Mouse (Mus musculus): Measurements from ENCODE around the gene Proca1.
A peak's percentile ranks its signal among the peaks of the same experiment; 100 is the strongest.
"Not testable (repeated sequence)": the region's sequence is repeated elsewhere in the genome, so short reads cannot be mapped to it uniquely, and the experiment has no call there.

Proca1 gene

DNA sequence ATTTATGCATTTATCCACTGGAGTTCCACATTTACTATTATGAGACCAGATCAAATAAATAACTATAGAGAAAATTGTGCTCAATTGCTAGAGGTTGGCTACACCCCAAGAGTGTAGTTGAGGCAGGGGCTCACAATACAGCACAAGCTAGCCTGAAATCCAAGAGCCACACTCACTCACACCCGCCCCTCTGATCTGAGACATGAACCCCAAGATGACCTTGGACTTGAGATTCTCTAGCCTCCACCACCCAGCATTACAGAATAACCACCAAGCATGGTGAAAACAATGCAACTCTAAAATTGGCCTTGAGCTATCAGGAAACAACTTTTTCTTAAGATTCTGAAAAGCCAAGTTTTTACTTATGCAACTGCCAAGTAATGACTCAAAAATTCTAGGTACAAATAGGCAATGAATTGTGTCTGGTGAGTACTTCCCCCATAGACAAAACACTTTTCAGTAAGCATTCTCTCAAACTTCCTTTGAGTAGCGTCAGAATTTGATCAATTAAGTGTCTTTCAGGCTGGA lies 11.3 kb upstream of the Proca1 start:
- DNase-seq (ENCODE audit: low read depth, low spot score) = no peak

DNA sequence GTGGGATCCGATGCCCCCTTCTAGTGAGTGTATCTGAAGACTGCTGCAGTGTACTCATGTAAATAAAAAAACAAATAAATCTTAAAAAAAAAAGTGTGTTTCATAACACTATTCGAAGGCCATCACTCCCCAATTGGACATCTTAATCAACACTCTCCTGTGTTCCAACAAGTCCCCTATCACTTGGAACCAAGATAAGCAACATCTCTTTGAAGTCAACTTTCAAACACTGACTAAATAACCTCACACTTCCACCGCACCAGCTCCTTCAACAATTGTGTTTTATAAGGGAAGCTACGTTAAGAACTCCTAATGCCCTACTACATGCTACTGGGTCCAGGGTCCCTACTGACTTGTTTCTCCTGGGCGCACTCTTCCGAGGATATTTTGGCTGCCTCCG lies 10.7 kb upstream of the Proca1 start:
- DNase-seq (ENCODE audit: low read depth, low spot score) = no peak

DNA sequence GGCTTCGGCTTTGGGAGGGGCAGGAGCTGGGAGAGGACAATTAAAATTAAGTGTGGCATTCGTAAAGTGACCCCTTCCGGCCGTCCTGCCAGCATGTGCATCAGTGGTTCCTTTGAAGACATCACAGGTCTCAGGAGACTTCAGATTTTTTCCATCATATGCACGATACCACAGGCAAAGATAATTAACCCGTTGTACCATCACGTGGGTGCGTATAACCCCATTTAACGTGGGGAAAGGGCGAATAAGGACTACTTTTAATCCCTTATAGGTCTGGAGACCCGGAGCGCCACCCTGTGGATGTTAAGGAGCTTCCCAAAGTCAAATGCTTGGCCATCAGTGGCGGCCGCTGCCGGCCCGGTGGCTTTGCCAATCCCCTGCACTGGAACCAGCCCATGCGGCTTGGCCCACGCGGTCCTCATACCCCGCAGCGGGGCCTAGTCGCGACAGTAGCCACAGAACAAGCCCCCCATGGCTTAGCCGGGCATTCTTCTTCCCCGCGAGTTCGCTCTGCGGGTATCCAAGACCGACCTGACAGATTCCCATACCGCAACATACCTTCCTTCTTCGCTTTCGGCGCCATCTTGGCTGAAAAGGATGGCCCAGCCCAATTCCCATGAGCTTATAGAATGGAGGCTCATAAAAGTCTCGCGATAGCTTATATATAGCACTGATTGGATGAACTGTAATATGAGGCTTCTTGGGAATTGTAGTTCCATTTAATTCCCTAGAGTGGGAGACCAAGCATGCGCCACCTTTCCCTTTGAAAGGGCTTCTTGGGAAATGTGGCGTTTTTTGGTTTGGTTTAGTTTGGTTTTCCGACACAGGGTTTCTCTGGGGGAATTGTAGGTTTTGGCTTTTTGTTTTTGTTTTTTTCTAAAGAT lies 10.0 kb upstream of the Proca1 start, which contains the start of gene Rpl23a:
Rpl23a (minus strand) TSS at position 624 of the 884 bp plus-strand sequence.
- DNase-seq (ENCODE audit: low read depth, low spot score) = peak; percentile 83

DNA sequence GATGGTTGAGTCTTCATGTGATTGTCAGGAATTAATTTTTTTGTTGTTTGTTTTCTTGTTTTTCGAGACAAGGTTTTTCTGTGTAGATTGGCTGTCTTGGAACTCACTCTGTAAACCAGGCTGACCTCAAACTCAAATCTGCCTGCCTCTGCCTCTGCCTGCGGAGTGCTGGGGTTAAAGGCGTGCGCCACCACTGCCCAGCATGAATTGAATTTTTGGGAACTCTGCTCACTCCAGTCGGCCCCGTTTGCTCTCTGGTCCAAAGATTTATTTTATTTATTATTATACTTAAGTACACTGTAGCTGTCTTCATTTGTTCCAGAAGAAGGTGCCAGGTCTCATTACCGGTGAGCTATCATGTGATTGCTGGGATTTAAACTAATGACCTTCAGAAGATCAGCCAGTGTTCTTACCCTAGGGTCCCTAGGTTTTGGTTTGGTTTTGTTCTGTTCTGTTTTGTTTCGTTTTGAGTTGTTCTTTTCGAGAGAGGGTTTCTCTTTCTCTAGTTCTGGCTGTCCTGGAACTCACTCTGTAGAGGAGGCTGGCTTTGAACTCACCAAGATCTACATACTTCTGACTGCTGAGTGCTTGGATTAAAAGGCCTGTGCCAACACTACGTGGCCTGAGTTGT lies 9.2 kb upstream of the Proca1 start:
- no peak for DNase-seq (ENCODE audit: low read depth, low spot score)

DNA sequence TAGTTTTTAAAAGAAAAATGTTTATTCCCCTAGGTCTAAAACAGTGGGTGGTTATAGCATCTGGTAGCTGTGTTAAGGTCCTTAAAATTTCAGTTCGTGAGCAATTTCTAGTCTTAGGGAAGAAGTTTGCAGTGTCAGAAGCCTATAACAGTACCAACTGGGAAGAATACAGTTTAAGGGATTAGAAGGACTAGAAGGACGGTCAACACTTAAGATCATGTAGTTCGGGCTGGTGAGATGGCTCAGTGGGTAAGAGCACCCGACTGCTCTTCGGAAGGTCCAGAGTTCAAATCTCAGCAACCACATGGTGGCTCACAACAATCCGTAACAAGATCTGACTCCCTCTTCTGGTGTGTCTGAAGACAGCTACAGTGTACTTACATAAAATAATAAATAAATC lies 8.5 kb upstream of the Proca1 start:
- not testable (repeated sequence) for DNase-seq (ENCODE audit: low read depth, low spot score)

DNA sequence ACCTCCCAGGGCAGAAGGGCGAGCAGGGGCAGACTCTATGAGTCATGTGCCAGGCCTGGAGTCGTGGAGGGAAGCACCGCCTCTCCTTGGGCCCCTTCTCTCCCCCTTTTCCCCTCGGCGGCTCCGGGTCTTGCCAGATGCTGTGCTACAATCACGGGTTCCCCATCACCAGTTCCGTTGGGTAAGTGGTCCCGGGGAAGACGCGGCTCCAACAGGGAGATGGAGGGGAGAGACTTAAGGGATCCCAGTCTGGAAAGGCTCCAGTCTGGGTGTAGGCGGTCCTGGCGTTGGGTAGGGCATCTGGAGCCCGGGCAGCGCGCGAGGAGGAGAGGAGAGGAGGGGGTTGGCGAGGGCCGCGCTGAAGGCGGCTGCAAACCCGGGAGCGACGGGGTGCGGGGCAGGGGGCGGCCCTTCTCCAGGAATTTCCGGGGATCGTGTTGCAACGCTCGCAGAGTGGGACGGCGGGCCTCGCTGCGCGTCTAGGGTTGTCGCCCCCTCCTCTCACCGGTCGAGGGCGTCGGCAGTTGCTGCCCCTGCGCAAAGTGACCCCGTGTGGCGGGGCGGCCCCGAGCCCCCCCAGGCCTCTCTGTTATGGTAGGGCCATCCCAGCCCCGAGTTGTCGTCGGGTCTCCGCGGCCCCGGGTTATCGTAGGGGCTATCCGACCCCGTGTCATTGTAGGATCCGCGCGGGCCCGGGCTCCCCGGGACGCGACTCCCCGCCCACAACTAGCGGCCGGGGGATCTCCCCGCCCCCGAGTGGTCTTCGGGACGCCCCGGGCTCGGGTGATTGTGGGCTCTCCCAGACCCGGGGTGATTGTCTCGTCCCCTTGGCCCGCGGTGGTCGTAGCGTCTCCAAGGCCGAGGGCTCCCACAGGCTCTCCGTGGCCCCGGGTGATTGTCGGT lies 4.6 kb upstream of the Proca1 start, which contains the start of gene Rab34:
Rab34 (plus strand) TSS at position 100 of the 903 bp plus-strand sequence.
- no peak for DNase-seq (ENCODE audit: low read depth, low spot score)

DNA sequence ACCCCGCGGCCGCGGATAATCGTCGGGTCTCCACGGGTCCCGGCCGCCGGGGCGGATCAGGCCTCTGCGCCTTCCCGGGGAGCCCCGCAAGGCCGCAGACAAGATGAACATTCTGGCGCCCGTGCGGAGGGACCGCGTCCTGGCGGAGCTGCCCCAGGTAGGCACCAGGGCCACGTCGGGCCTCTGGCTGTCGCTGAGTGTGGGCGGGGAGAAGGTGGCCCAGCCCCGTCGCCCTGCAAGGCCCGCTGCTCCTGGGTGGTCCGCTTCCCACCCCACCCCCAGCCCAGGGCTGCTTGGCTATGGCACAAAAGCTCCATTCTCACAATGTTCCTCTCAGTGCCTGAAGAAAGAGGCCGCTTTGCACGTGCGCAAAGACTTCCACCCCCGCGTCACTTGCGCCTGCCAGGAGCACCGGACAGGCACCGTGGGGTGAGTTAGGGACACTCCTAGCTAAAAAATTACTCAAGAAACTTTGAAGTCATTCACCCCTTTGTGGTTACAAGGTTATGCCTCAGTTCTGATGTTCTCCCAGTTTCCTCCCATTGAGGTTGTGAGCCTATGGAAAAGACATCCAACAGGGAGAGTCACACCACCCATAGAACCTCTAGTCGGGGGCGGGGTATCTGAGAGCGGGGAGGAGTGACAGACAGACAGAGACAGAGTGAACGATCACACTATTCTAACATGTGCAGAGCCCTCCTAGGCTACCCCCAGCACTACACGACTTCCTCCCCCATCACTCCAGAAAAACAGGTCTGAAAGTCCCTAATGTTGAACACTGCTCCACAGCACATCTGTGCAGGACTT lies 3.8 kb upstream of the Proca1 start:
- DNase-seq (ENCODE audit: low read depth, low spot score) = no peak

DNA sequence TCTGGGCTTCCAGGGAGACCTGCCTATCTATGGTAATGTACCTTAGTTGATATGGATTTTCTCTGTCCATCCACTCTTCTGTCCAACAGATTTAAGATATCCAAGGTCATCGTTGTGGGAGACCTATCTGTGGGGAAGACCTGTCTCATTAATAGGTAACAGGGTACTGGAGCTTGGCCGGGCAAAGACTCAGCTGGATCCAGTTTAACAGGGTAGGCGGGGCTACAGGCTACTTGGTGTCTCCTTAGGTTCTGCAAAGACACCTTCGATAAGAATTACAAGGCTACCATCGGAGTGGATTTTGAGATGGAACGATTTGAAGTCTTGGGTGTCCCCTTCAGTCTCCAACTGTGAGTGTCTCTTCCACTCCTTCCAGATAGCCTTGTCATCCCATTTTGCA lies 3.2 kb upstream of the Proca1 start:
- DNase-seq (ENCODE audit: low read depth, low spot score) = no peak

DNA sequence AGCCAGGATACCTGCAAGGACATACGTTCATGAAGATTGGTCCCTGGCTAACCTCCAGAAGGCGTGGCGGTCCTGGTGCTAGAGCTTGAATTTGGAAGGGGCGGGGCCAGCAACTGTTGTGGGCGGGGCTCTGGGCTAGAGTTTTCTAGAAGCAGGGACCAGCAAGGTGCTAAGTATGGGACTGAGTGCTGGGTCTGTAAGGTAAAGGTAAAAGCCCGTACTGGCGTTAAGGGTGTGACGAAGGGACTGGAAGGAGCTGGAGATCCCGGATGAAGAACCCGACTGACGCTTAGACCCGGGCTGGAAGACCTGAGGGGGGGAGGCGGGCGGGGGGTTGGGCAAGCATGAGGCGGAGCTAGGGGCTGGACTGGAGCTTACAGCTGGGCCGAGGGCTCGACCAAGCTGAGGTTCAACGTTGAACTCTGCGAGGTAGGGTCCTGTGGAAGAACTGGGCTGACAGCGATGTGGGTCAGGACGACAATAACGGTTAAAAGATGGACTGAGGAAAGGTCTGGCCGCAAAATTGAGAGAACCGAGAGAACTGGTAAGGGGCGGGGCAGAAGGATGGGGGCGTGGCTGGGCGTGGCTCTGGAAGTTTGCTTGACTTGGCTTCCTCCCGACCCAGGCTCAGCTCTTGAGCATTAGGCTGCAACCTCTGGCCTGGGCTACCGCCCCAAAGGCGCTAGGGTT lies 1.4 kb downstream of the Proca1 start:
- no peak for DNase-seq (ENCODE audit: low read depth, low spot score)

DNA sequence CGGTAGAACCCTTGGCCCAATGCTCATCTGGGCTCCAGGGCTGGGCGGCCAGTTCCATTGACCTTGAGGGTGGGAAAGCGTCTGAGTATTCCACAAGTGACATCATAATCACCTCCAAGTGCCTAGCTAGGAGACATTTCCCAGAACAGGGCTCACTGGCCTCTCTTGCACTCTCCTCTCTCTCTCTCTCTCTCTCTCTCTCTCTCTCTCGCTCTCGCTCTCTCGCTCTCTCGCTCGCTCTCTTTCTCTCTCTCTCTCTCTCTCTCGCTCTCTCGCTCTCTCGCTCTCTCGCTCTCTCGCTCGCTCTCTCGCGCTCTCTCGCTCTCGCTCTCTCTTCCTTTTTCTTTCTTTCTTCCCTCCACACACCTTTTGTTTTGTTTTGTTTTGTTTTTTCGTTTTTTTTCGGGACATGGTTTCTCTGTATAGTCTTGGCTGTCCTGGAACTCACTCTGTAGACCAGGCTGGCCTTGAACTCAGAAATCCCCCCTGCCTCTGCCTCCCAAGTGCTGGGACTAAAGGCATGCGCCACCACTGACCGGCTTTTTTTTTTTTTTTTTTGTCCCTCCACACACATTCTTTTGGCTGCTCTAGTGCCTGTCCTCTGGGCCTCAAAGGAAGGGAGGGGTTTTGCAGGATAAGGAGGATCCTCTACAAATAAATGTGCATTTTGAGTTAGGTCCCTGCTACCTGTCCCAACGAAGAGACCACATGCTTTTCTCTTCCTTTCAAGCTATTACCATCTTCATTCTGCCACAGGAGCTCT lies 2.1 kb downstream of the Proca1 start:
- DNase-seq (ENCODE audit: low read depth, low spot score) = no peak

DNA sequence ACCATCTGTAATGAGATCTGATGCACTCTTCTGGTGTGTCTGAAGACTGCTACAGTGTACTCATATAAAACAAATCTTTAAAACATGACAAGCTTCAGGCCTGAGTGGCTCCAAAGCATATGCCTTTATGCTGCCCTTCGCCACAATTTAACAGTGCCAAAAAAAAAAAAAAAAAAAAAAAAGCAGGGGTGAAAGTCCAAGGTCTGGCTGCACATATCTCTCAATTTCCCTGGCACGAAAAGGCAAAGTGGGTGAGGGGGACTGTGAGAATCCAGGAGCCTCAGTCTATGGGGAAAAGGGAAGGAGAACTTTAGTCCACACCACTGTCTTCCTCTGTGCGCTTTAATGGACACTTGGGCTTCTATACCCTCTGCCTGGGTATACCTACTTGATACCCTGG lies 9.2 kb downstream of the Proca1 start:
- DNase-seq (ENCODE audit: low read depth, low spot score) = no peak

DNA sequence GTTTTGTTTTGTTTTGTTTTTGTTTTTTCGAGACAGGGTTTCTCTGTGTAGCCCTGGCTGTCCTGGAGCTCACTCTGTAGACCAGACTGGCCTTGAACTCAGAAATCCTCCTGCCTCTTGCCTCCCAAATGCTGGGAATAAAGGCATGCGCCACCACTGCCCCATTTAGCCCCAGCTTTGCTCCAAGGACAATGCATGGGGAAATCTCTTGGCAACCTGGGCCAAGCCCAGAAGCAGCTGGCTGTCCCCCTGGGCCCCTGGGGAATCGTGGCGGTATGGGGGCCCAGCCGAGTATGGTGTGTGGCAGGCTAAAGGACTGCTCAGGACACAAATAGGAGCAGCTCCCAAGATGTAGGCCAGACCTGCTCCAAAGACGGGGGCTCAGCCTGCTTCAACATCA lies 11.1 kb downstream of the Proca1 start:
- no peak for DNase-seq (ENCODE audit: low read depth, low spot score)

DNA sequence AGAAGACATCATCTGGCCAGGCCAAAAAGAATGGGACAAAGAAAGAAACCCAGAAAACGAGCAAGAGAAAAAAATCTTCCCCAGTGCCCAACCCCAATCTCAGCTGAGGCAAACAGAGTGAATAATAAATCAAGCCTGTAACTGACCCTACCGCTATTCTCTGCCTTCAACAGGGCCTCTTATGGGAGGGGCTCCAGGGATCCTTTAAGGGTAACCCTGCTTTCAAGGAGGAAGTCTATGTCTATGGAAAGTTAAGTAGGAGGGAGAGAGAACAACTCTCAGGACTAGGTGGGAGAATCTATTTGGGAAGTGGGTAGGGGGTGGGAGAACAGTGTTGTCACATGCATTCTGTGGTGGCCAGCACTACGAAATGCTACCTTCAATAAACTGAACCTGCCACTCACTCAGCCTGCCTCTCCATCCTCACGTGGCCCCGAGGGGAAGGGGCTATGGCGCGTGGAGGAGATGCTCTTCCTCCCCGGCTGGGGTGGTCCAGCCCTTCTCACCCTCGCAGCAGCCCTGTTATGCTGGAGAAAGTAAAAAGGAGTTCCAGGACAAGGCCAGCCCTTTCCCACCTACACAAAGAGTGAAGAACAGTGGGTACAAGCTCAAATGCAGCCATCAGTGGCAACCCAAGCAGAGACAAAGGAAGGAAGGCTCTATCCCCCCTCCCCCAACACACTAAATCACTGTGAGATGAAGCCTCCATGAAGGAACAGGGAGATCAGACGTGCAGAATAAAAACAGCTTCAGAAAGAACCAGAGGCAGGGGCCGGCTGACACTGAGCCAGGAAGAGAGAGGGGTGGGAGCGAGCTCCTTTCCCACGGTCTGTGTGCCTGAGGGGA lies 12.4 kb downstream of the Proca1 start:
- DNase-seq (ENCODE audit: low read depth, low spot score) = no peak

DNA sequence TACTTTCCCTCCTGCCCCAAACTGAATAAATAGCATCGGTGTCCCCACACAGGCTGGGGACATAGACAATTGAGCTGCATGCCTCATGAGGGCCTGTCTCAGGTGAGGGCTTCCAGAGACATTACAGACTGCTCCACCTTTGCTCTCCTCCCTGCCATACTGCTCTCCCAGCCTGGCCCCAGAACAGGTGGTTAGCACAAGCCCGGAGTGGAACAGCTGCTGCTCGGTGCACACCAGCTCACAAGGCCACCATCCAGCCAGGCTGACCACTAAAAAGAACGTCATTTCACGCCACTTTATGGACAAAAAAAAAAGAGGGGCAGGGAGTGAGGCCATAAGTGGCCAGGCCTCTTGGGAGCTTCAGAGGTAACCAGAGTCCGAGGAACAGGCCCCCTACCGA lies 14.0 kb downstream of the Proca1 start:
- no peak for DNase-seq (ENCODE audit: low read depth, low spot score)

DNA sequence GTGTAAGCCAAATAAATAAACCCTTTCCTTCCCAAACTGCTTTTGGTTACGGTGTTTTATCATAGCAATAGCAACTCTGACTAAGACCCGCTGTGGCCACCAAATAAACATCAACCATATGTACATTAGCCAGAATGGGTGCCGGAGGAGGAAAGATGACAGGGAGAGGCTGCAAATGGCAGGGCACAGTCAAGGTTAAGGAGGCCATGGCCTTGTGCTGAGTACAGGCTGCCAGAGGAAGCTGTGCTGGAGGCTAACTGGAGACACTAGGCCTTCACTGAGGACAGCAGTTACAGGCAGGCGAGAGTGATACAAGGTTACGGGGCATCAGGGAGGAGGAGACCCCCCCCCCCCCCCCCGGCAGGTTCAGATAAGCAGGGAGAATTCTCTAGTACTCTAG lies 16.7 kb downstream of the Proca1 start:
- no peak for DNase-seq (ENCODE audit: low read depth, low spot score)

DNA sequence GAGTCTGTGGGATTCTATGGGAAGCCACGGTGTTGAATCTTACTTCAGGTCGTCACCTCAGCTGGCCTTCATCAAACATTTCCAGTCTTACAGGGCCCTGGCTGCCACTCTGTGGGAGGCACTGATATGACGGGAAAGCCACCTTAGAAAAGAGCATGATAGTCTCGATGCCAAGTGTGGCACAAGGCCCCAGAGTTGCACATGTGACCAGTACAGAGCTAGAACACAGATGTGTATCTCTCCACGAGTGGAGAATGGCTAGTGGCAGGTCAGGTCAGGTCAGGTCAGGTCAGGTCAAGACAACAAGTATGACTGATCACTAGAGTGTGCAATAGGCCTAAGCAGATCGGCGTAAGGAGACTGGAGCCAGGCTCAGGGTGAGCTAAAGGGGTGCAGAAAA lies 17.4 kb downstream of the Proca1 start:
- no peak for DNase-seq (ENCODE audit: low read depth, low spot score)

DNA sequence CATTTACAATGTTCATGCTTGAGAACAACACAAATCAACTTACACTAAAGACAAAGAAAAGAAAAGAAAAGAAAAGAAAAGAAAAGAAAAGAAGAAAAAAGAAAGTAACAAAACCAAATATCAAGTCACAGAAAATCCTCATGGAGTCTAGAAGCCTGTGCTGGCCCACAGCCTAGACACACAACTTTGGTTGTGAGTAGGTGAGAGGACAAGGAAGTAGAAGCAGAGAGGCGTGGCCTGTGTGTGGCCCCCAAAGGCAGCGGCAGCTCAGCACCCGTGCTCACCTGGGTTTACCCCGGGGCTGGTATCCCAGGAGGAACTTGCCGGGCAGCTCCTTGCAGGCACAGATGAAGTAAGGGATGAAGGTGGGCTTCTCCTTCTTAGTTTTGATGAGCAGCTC lies 18.3 kb downstream of the Proca1 start:
- DNase-seq (ENCODE audit: low read depth, low spot score) = no peak

DNA sequence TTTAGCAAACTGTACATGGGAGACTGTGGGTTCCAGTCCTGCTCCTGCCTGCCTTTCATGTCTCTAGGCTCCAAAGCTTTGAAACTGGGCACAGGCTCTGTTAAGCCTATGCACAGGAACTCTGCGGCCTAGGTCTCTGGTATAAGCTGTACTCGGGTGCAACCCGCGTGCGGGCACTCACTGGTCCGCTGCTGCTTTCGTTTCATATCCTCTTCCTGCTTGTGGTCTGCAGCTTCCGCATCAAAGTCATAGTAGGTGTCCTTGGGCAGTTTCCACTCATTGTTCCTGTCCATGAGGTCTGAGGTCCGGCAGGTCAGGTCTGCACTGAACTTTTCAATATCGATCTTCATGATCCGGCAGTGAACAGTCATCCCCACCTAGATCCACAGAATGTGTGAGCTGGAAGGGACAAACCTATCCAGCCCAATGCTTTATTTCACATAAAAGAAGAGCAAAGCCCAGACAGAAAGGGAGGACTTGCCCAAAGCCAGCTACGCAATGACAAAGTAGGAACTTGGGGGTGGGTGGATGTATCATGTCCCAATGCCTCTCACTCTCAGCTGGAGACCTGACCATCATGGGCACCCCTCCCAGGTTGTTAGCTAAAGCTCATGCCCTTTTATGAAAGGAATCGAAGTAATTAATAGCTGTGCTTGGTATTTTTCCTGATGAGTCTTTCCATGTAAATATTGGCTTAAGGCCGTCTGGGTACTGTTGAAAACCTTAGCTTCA lies 20.1 kb downstream of the Proca1 start:
- DNase-seq (ENCODE audit: low read depth, low spot score) = no peak
